Mouse (Mus musculus): Measurements from ENCODE around the gene Smarcb1. TPM values are rescaled to one million over a fixed set of nuclear protein-coding genes. Genes with fewer than 3 reads are reported as not detected.

The Smarcb1 gene
- polyA plus RNA-seq, 1 experiment, result 71.5 TPM

DNA sequence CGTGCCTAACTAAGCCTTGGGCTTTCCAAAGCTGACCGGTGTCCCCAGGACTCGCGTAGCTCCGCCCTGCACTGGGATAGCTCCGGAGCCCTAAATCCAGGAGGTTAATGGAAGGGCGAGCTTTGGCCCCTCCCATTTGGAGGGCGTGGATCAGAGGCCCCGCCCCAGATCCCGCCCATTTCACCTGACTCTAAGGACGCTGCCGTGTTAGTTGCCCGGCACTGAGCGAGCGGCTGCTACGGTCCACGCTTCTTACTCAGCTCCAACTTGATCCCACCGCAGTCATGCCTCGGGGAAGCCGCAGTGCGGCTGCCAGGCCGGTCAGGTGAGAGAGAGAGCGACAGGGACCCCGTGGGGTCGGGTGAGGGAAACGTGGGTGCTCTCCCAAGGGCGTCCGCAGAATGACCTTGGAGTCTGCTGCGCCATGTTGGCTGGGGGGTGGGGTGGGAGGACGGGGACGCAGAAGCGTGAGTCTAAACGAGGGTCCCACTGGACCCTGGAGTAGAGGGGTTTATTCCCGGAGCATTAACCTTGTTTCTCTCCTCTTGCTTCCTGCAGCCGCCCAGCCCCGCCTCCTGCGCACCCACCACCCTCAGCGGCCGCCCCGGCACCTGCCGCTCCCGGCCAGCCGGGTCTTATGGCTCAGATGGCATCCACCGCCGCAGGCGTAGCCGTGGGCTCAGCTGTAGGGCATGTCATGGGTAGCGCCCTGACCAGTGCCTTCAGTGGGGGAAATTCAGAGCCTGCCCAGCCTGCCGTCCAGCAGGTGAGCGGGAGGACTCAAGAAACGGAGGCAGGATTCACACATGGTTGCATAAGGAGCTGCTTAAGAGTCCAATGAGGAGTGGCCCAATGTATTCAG lies 14.5 kb upstream of the Smarcb1 start, which contains the start of gene Mmp11:
TSS of gene Mmp11 (minus strand) at position 817 of the 862 bp plus-strand sequence.
- peak; percentile 98 for TF ChIP-seq POLR2A (IDR thresholded peaks at IDR 0.05; ENCODE audit: extremely low read depth, insufficient read depth, low read length)
- TF ChIP-seq CTCF (IDR thresholded peaks at IDR 0.05; ENCODE audit: extremely low read depth, insufficient read depth, low read length), result no peak
- H3K4me1 ChIP-seq (ENCODE audit: control insufficient read depth, insufficient read depth, low read length), result peaks cover 4% of the 10 kb centered on the region
- H3K4me3 ChIP-seq (ENCODE audit: insufficient read depth, low read length), result peak within 1 kb of the TSS; percentile 77
- peak within 1 kb of the TSS; percentile 98 for H3K27ac ChIP-seq (ENCODE audit: insufficient read depth, low read length)

DNA sequence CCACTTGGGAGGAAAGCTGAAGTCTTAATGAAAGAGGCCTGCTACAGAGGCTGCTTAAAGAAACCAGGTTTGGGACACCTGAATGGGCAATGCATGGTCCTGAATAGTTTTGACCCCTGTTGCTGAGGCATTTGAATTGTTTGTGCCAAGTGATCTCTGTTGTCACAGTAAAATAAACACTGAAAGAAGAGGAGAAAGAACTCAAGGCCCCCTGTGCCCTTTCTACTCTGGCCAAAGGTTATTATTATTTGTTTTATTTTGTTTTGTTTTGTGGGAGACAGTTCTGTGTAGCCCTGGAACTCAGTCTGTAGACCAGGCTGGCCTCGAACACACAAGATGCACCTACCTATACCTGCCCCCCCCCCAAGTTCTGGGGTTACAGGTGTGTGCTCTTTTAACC lies 13.6 kb upstream of the Smarcb1 start:
- Histone ChIP-seq H3K4me1 (ENCODE audit: control insufficient read depth, insufficient read depth, low read length) (peaks cover 4% of the 10 kb centered on the region), H3K4me3 (ENCODE audit: insufficient read depth, low read length) (peak overlapping the region; percentile 77; the same call in 1 of the 2 replicates), H3K27ac (ENCODE audit: insufficient read depth, low read length) (no peak overlapping the region)
- TF ChIP-seq POLR2A (IDR thresholded peaks at IDR 0.05; ENCODE audit: extremely low read depth, insufficient read depth, low read length), result no peak
- no peak for TF ChIP-seq CTCF (IDR thresholded peaks at IDR 0.05; ENCODE audit: extremely low read depth, insufficient read depth, low read length)

DNA sequence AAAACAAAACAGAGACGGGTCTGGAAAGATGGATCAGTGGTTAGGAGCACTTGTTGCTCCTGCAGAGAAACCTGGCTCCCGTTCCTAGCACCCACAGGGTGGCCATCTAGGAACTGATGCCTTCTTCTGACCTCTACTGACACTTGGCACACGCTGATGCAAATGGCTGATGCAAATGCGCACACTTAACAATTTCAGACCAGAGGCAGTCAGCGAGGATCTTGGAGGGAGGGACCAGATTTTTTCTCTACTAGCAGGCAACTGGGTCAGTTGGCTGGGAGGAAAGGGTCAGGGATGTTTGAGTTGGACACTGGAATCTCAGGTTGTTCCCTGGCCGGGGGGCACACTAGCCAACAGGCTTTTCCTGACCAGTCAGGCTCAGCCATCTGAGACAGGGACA lies 11.5 kb upstream of the Smarcb1 start, which contains the start of gene Chchd10:
TSS of gene Chchd10 (plus strand) at position 240 of the 400 bp plus-strand sequence.
- Histone ChIP-seq H3K4me3 (ENCODE audit: insufficient read depth, low read length) (peak within 1 kb of the TSS; percentile 27), H3K27ac (ENCODE audit: insufficient read depth, low read length) (no peak within 1 kb of the TSS), H3K4me1 (ENCODE audit: control insufficient read depth, insufficient read depth, low read length) (peaks cover 4% of the 10 kb centered on the region)
- TF ChIP-seq CTCF (IDR thresholded peaks at IDR 0.05; ENCODE audit: extremely low read depth, insufficient read depth, low read length) (no peak), POLR2A (IDR thresholded peaks at IDR 0.05; ENCODE audit: extremely low read depth, insufficient read depth, low read length) (no peak)

- Histone ChIP-seq H3K4me1 (ENCODE audit: control insufficient read depth, insufficient read depth, low read length) (peaks cover 4% of the 10 kb centered on the region), H3K27ac (ENCODE audit: insufficient read depth, low read length) (no peak overlapping the region), H3K4me3 (ENCODE audit: insufficient read depth, low read length) (peak overlapping the region; percentile 27)
- TF ChIP-seq CTCF (IDR thresholded peaks at IDR 0.05; ENCODE audit: extremely low read depth, insufficient read depth, low read length) (no peak), POLR2A (IDR thresholded peaks at IDR 0.05; ENCODE audit: extremely low read depth, insufficient read depth, low read length) (no peak)
Measured at GRCm38 (mm10) chr10:75932081-75932678, 10.8 kb upstream of the Smarcb1 start.

DNA sequence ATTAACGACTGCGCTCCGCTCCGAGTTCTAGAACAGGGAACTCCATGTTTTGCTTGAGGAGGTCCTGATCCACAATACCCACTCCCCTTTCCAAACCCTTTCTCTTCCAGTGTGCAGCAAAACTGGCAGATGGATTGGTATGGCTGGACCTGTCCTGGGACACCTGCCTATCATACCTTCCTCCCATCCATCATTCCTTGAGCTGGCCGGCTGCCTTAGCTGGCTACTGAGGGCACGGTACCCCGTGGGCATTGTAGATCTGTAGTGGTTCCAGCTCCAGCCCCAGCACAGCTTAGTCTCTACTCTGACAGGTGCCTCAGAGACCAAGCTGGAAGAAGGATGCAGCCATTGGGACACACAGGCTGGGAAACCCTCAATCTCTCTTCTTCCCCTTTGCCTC lies 9.9 kb upstream of the Smarcb1 start:
- TF ChIP-seq POLR2A (IDR thresholded peaks at IDR 0.05; ENCODE audit: extremely low read depth, insufficient read depth, low read length), result no peak
- no peak for TF ChIP-seq CTCF (IDR thresholded peaks at IDR 0.05; ENCODE audit: extremely low read depth, insufficient read depth, low read length)
- H3K4me1 ChIP-seq (ENCODE audit: control insufficient read depth, insufficient read depth, low read length), result no peaks in the 10 kb centered on the region
- H3K27ac ChIP-seq (ENCODE audit: insufficient read depth, low read length), result no peak overlapping the region
- H3K4me3 ChIP-seq (ENCODE audit: insufficient read depth, low read length), result no peak overlapping the region

GRCm38 (mm10) chr10:75930304-75930703 lies 8.9 kb upstream of the Smarcb1 start:
- H3K27ac ChIP-seq (ENCODE audit: insufficient read depth, low read length), result no peak overlapping the region
- TF ChIP-seq POLR2A (IDR thresholded peaks at IDR 0.05; ENCODE audit: extremely low read depth, insufficient read depth, low read length), result no peak
- no peak for TF ChIP-seq CTCF (IDR thresholded peaks at IDR 0.05; ENCODE audit: extremely low read depth, insufficient read depth, low read length)
- no peaks in the 10 kb centered on the region for H3K4me1 ChIP-seq (ENCODE audit: control insufficient read depth, insufficient read depth, low read length)
- no peak overlapping the region for H3K4me3 ChIP-seq (ENCODE audit: insufficient read depth, low read length)

DNA sequence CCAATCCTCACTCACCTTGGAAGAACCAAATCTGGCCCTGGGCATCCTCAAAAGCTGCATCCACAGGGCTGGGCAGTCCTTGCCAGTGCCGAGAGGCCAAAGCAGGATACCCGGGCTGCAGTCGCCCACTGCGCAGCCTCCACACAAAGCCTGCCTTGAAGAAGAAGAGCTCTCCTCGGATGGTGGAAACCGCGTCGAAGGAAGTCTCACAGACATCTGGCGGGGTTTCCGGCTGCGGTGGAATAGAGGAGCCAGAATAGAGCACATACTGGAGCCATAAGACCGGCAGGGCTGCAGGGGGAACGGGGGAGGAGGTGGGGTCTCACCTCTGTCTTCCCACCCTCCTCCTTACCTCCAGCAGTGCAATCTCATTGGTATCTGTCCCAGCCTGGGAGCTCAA lies 5.0 kb upstream of the Smarcb1 start:
- TF ChIP-seq POLR2A (IDR thresholded peaks at IDR 0.05; ENCODE audit: extremely low read depth, insufficient read depth, low read length), result no peak
- TF ChIP-seq CTCF (IDR thresholded peaks at IDR 0.05; ENCODE audit: extremely low read depth, insufficient read depth, low read length), result no peak
- Histone ChIP-seq H3K27ac (ENCODE audit: insufficient read depth, low read length) (no peak overlapping the region), H3K4me3 (ENCODE audit: insufficient read depth, low read length) (no peak overlapping the region), H3K4me1 (ENCODE audit: control insufficient read depth, insufficient read depth, low read length) (no peaks in the 10 kb centered on the region)

GRCm38 (mm10) chr10:75924324-75924723 lies 2.9 kb upstream of the Smarcb1 start:
- TF ChIP-seq POLR2A (IDR thresholded peaks at IDR 0.05; ENCODE audit: extremely low read depth, insufficient read depth, low read length), result no peak
- TF ChIP-seq CTCF (IDR thresholded peaks at IDR 0.05; ENCODE audit: extremely low read depth, insufficient read depth, low read length), result no peak
- H3K27ac ChIP-seq (ENCODE audit: insufficient read depth, low read length), result no peak overlapping the region
- no peaks in the 10 kb centered on the region; the same call in 1 of the 2 replicates for H3K4me1 ChIP-seq (ENCODE audit: control insufficient read depth, insufficient read depth, low read length)
- H3K4me3 ChIP-seq (ENCODE audit: insufficient read depth, low read length), result no peak overlapping the region

DNA sequence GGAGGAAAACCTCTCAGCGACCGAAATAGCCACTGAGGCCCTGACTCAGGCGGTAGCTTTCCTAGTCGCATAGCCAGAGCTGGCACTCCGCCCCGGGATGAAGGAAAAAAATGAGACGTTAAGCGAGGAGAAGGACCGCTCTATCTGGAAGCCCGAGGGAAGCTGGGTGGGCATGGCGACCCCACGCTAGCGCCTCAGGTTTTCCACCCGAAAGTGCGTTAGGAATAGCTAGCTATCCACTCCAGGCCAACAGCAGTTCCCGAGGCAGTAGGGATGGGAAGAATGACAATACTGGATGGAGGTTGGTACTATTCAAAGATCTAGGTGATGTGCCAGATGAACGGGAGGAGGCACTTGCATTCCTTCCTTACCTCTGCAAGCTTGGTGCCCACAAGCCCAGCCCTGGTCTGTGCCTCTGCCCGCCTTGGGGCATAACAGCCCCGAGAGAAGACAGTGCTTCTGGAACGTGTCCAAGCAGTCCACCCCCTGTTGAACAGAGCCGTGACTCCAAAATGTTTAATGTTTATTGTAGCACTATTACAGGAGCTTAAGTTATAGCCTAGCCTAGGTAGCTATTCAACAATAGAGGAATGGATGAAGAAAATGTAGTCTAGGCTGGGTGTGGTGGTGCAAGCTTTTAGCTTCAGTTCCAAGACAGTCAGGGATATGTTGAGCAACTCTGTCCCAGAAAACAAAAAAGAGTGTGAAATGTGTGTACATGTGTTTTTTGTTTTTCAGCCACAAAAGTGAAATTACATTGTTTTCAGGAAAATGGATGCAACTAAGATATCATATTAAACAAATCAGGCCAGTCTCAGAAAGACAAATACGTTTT lies 526 bp upstream of the Smarcb1 start:
- TF ChIP-seq POLR2A (IDR thresholded peaks at IDR 0.05; ENCODE audit: extremely low read depth, insufficient read depth, low read length), result no peak
- TF ChIP-seq CTCF (IDR thresholded peaks at IDR 0.05; ENCODE audit: extremely low read depth, insufficient read depth, low read length), result no peak
- peaks cover 2% of the 10 kb centered on the region for H3K4me1 ChIP-seq (ENCODE audit: control insufficient read depth, insufficient read depth, low read length)
- H3K27ac ChIP-seq (ENCODE audit: insufficient read depth, low read length), result peak overlapping the region; percentile 61
- peak overlapping the region; percentile 58 for H3K4me3 ChIP-seq (ENCODE audit: insufficient read depth, low read length)

All from cortical plate, adult 2 months (tissue).